Mouse (Mus musculus) heart, postnatal 0 days (tissue): Measurements from ENCODE around the gene Frzb. TPM values are rescaled to one million over a fixed set of nuclear protein-coding genes. Genes with fewer than 3 reads are reported as not detected.

Experiments
- ATAC-seq: fragments of 200-750 bp; cut with Nextera tagmentation; 2 replicates; pipeline ENCODE4 v1.8.0; 2017; ENCODE audit warnings: low read depth, moderate number of reproducible peaks, moderate library complexity; ENCODE audit not compliant: insufficient read depth
- DNase-seq: peaks from one replicate; pipeline ENCODE4 v3.0.0-alpha.2; 2016; ENCODE audit warnings: low spot score
- H3K27ac ChIP-seq: fragments of 300-500 bp; sonication (generic); 2 replicates; pipeline ENCODE4 v1.5.1; 2014; ENCODE audit warnings: low read depth, mild to moderate bottlenecking
- H3K27me3 ChIP-seq: fragments of 300-500 bp; sonication (generic); 2 replicates; pipeline ENCODE4 v1.6.1; 2014; ENCODE audit warnings: low read length, mixed read lengths; ENCODE audit not compliant: control insufficient read depth, insufficient read depth
- H3K36me3 ChIP-seq: fragments of 300-500 bp; sonication (generic); replicated peaks from 2 replicates; pipeline ENCODE4 v1.6.1; 2014; ENCODE audit warnings: low read length, mixed read lengths; ENCODE audit not compliant: control insufficient read depth, insufficient read depth
- H3K4me1 ChIP-seq: fragments of 300-500 bp; sonication (generic); 2 replicates; pipeline ENCODE4 v1.6.1; 2014; ENCODE audit warnings: antibody characterized with exemption; ENCODE audit not compliant: control insufficient read depth, insufficient read depth
- H3K4me2 ChIP-seq: fragments of 300-500 bp; sonication (generic); 2 replicates; pipeline ENCODE4 v1.6.1; 2014; ENCODE audit warnings: low read depth, mild to moderate bottlenecking, low read length, moderate library complexity
- H3K4me3 ChIP-seq: fragments of 300-500 bp; sonication (generic); 2 replicates; pipeline ENCODE4 v1.5.1; 2014; ENCODE audit warnings: low read depth, low read length
- H3K9ac ChIP-seq: fragments of 300-500 bp; sonication (generic); replicated peaks from 2 replicates; pipeline ENCODE4 v1.6.1; 2014; ENCODE audit warnings: low read depth, low read length, mixed read lengths
- H3K9me3 ChIP-seq: fragments of 300-500 bp; sonication (generic); replicated peaks from 2 replicates; pipeline ENCODE4 v1.6.1; 2016; ENCODE audit warnings: low read length; ENCODE audit not compliant: control insufficient read depth
- CTCF ChIP-seq: IDR thresholded peaks from 2 replicates; pipeline ENCODE4 v1.5.1; 2016; ENCODE audit warnings: antibody characterized with exemption, control low read depth, low read depth
- EP300 ChIP-seq: IDR thresholded peaks from 2 replicates; pipeline ENCODE4 v1.6.1; 2016; ENCODE audit warnings: antibody characterized with exemption, low read depth
- WGBS: fragments of 180-500 bp; shearing (Covaris S2); extraction: QIAGEN DNeasy Blood & Tissue Kit; methylation state at CpG from one replicate; pipeline ENCODE4 v1.1.7; 2014; 5-methylcytosine and 5-hydroxymethylcytosine counted together
- polyA plus RNA-seq: library from polyadenylated mRNA; unstranded; fragments of >200 nt; fragmentation: Nextera tagmentation; extraction: Ambion mirVana; gene quantifications from 2 replicates; pipeline ENCODE4 v1.2.1, GENCODE M21; 2015
- total RNA-seq: library from RNA; depleted of rRNA; stranded (reverse); fragments of >200 nt; gene quantifications from 2 replicates; pipeline ENCODE4 v1.2.3, GENCODE M21; 2014; ENCODE audit warnings: low replicate concordance; rRNA removed

The Frzb gene
- total and polyA plus RNA-seq, 2 experiments from 2014 or later = 5.0 to 6.0 TPM

- no peak overlapping the region for H3K4me3 ChIP-seq
- WGBS = 94% methylated on average over 2 of the region's 2 CpGs
- TF ChIP-seq CTCF (no peak), EP300 (no peak)
- H3K27ac ChIP-seq = no peak overlapping the region
- H3K4me1 ChIP-seq = no peaks in the 10 kb centered on the region
- H3K9me3 ChIP-seq = no peaks in the 10 kb centered on the region
- H3K27me3 ChIP-seq = no peaks in the 10 kb centered on the region
- no peak for ATAC-seq
- no peak overlapping the region for H3K4me2 ChIP-seq
- DNase-seq = no peak
- H3K36me3 ChIP-seq = no peaks in the 10 kb centered on the region
- no peak overlapping the region for H3K9ac ChIP-seq
Observed at GRCm38 (mm10) chr2:80386255-80386654, 61.2 kb downstream of the Frzb start.

- no peak for ATAC-seq
- H3K27me3 ChIP-seq = no peaks in the 10 kb centered on the region
- no peak for TF ChIP-seq EP300
- no peak for TF ChIP-seq CTCF
- no peaks in the 10 kb centered on the region for H3K4me1 ChIP-seq
- no peak overlapping the region for H3K27ac ChIP-seq
- H3K9me3 ChIP-seq = no peaks in the 10 kb centered on the region
- no peak for DNase-seq
- H3K9ac ChIP-seq = no peak overlapping the region
- H3K4me3 ChIP-seq = no peak overlapping the region
- H3K36me3 ChIP-seq = no peaks in the 10 kb centered on the region
- 47% methylated on average over 4 of the region's 4 CpGs for WGBS
- H3K4me2 ChIP-seq = no peak overlapping the region
Observed at GRCm38 (mm10) chr2:80384447-80384846, 63.0 kb downstream of the Frzb start.

- TF ChIP-seq EP300 (no peak), CTCF (no peak)
- H3K36me3 ChIP-seq = no peaks in the 10 kb centered on the region
- no peaks in the 10 kb centered on the region for H3K4me1 ChIP-seq
- no peak for ATAC-seq
- H3K9ac ChIP-seq = no peak overlapping the region
- no peaks in the 10 kb centered on the region for H3K27me3 ChIP-seq
- no peak overlapping the region for H3K4me3 ChIP-seq
- H3K4me2 ChIP-seq = no peak overlapping the region
- WGBS = 87% methylated on average over 5 of the region's 5 CpGs
- H3K9me3 ChIP-seq = 0 out of 2 replicates have a peak, but pooled peaks cover 4% of the 10 kb centered on the region
- no peak overlapping the region for H3K27ac ChIP-seq
- DNase-seq = no peak
Observed at GRCm38 (mm10) chr2:80379848-80380247, 67.6 kb downstream of the Frzb start.

GRCm38 (mm10) chr2:80374892-80375291 lies 72.5 kb downstream of the Frzb start:
- Histone ChIP-seq H3K27ac (no peak overlapping the region), H3K4me3 (no peak overlapping the region), H3K4me2 (no peak overlapping the region), H3K27me3 (no peaks in the 10 kb centered on the region), H3K9ac (no peak overlapping the region), H3K9me3 (0 out of 2 replicates have a peak, but pooled peaks cover 4% of the 10 kb centered on the region), H3K36me3 (no peaks in the 10 kb centered on the region), H3K4me1 (no peaks in the 10 kb centered on the region)
- no peak for DNase-seq
- no peak for ATAC-seq
- TF ChIP-seq CTCF = no peak
- no peak for TF ChIP-seq EP300

- 76% methylated on average over 8 of the region's 8 CpGs for WGBS
- no peaks in the 10 kb centered on the region for H3K9me3 ChIP-seq
- no peak overlapping the region for H3K9ac ChIP-seq
- H3K4me2 ChIP-seq = no peak overlapping the region
- H3K4me3 ChIP-seq = no peak overlapping the region
- DNase-seq = no peak
- TF ChIP-seq CTCF (no peak), EP300 (no peak)
- H3K4me1 ChIP-seq = no peaks in the 10 kb centered on the region
- no peak for ATAC-seq
- H3K27me3 ChIP-seq = no peaks in the 10 kb centered on the region
- H3K36me3 ChIP-seq = no peaks in the 10 kb centered on the region
- H3K27ac ChIP-seq = no peak overlapping the region
Observed at GRCm38 (mm10) chr2:80371458-80371857, 76.0 kb downstream of the Frzb start.

Other genes with a start within 250 kb of the Frzb start
- not detected in 2 replicates for gene Prdx6b, start 155.2 kb downstream of the Frzb start, total RNA-seq
- not detected in 2 replicates for gene Prdx6b, start 155.2 kb downstream of the Frzb start, polyA plus RNA-seq
- 36.4 and 45.2 TPM in 2 replicates for gene Dnajc10, start 132.2 kb downstream of the Frzb start, total RNA-seq
- 29.6 and 30.8 TPM in 2 replicates for gene Dnajc10, start 132.2 kb downstream of the Frzb start, polyA plus RNA-seq
- gene Nckap1, start 133.8 kb upstream of the Frzb start, total RNA-seq = 55.2 and 90.0 TPM in 2 replicates
- gene Nckap1, start 133.8 kb upstream of the Frzb start, polyA plus RNA-seq = 30.4 and 34.5 TPM in 2 replicates
- gene Dusp19, start 169.4 kb upstream of the Frzb start, total RNA-seq = 5.1 and 11.0 TPM in 2 replicates
- gene Dusp19, start 169.4 kb upstream of the Frzb start, polyA plus RNA-seq = 9.1 and 10.3 TPM in 2 replicates
- 7.1 and 15.0 TPM in 2 replicates for gene Nup35, start 169.6 kb upstream of the Frzb start, total RNA-seq
- gene Nup35, start 169.6 kb upstream of the Frzb start, polyA plus RNA-seq = 9.1 and 10.7 TPM in 2 replicates